Mouse (Mus musculus): Measurements from ENCODE around the gene Sf3b4. TPM values are rescaled to one million over a fixed set of nuclear protein-coding genes. Genes with fewer than 3 reads are reported as not detected.
"Not testable (repeated sequence)": the region's sequence is repeated elsewhere in the genome, so short reads cannot be mapped to it uniquely, and the experiment has no call there.

The Sf3b4 gene
- total RNA-seq, 2 experiments from 2014 or later: 22.7 to 94.6 TPM

GRCm38 (mm10) chr3:96171583-96172196 is 442 bp upstream of the Sf3b4 start:
- ATAC-seq (replicated peaks; ENCODE audit: poor library complexity, severe bottlenecking): no peak

GRCm38 (mm10) chr3:96173185-96173584 is 1.1 kb downstream of the Sf3b4 start:
- ATAC-seq (replicated peaks; ENCODE audit: poor library complexity, severe bottlenecking): no peak

- ATAC-seq (replicated peaks; ENCODE audit: poor library complexity, severe bottlenecking): not testable (repeated sequence)
Observed at GRCm38 (mm10) chr3:96174042-96174441, 1.9 kb downstream of the Sf3b4 start.

GRCm38 (mm10) chr3:96175251-96175650 is 3.1 kb downstream of the Sf3b4 start:
- no peak for ATAC-seq (replicated peaks; ENCODE audit: poor library complexity, severe bottlenecking)

- ATAC-seq (replicated peaks; ENCODE audit: poor library complexity, severe bottlenecking): no peak
Observed at GRCm38 (mm10) chr3:96178427-96178826, 6.3 kb downstream of the Sf3b4 start.

GRCm38 (mm10) chr3:96178902-96179301 is 6.8 kb downstream of the Sf3b4 start:
- no peak for ATAC-seq (replicated peaks; ENCODE audit: poor library complexity, severe bottlenecking)

- ATAC-seq (replicated peaks; ENCODE audit: poor library complexity, severe bottlenecking): no peak
Observed at GRCm38 (mm10) chr3:96179531-96179930, 7.4 kb downstream of the Sf3b4 start.

- ATAC-seq (replicated peaks; ENCODE audit: poor library complexity, severe bottlenecking): peak; percentile 73
Observed at GRCm38 (mm10) chr3:96180727-96181477, 8.8 kb downstream of the Sf3b4 start, which contains the start of gene Sv2a. Gene Sv2a (plus strand): TSS chr3:96181151.

GRCm38 (mm10) chr3:96181510-96182381 is 9.6 kb downstream of the Sf3b4 start:
- no peak for ATAC-seq (replicated peaks; ENCODE audit: poor library complexity, severe bottlenecking)

- ATAC-seq (replicated peaks; ENCODE audit: poor library complexity, severe bottlenecking): peak; percentile 18; the same call in 1 of the 2 replicates
Observed at GRCm38 (mm10) chr3:96182382-96182776, 10.2 kb downstream of the Sf3b4 start.

GRCm38 (mm10) chr3:96192977-96193376 is 20.8 kb downstream of the Sf3b4 start:
- ATAC-seq (replicated peaks; ENCODE audit: poor library complexity, severe bottlenecking): no peak

GRCm38 (mm10) chr3:96194966-96195365 is 22.8 kb downstream of the Sf3b4 start:
- peak; percentile 54 for ATAC-seq (replicated peaks; ENCODE audit: poor library complexity, severe bottlenecking)

GRCm38 (mm10) chr3:96195616-96196313 is 23.6 kb downstream of the Sf3b4 start:
- no peak for ATAC-seq (replicated peaks; ENCODE audit: poor library complexity, severe bottlenecking)

GRCm38 (mm10) chr3:96196437-96197128 is 24.5 kb downstream of the Sf3b4 start:
- ATAC-seq (replicated peaks; ENCODE audit: poor library complexity, severe bottlenecking): no peak

- peak; percentile 68 for ATAC-seq (replicated peaks; ENCODE audit: poor library complexity, severe bottlenecking)
Observed at GRCm38 (mm10) chr3:96197129-96197749, 25.1 kb downstream of the Sf3b4 start.

- peak; percentile 49 for ATAC-seq (replicated peaks; ENCODE audit: poor library complexity, severe bottlenecking)
Observed at GRCm38 (mm10) chr3:96198181-96198580, 26.0 kb downstream of the Sf3b4 start.

- ATAC-seq (replicated peaks; ENCODE audit: poor library complexity, severe bottlenecking): not testable (repeated sequence)
Observed at GRCm38 (mm10) chr3:96198601-96199251, 26.6 kb downstream of the Sf3b4 start.

- no peak for ATAC-seq (replicated peaks; ENCODE audit: poor library complexity, severe bottlenecking)
Observed at GRCm38 (mm10) chr3:96199731-96200130, 27.6 kb downstream of the Sf3b4 start.

- ATAC-seq (replicated peaks; ENCODE audit: poor library complexity, severe bottlenecking): no peak
Observed at GRCm38 (mm10) chr3:96207819-96208218, 35.7 kb downstream of the Sf3b4 start.

Data from granulocyte monocyte progenitor cell, adult 5-6 weeks (primary cell).